Mouse (Mus musculus) layer of hippocampus, adult 18-20 months (tissue): ENCODE results near the gene Cramp1l. TPM values are rescaled to one million over a fixed set of nuclear protein-coding genes. Genes with fewer than 3 reads are reported as not detected.

Experiments used
- DNase-seq, 2 experiments: peaks; one replicate each; pipeline ENCODE4 v3.0.0; 2022; ENCODE audit warnings: low spot score in 2 of 2
- long read RNA-seq: library from polyadenylated mRNA; stranded (forward); transcript quantifications from one replicate; pipeline ENCODE4 v2.0.0, GENCODE M21; 2021
- total RNA-seq, 2 experiments: library from RNA; stranded (reverse); gene quantifications; 2 replicates each; pipeline ENCODE4 v1.2.3; 2021

Cramp1l gene
- 10 to 100 TPM; 27.2 to 27.8 TPM for total RNA-seq
- long read RNA-seq, full-length matches to known transcripts, result 1 of 4 reads
- long read RNA-seq, partial matches to known transcripts, result 0 of 4 reads
- long read RNA-seq, other reads (novel, unspliced or antisense), result 3 of 4 reads

DNA sequence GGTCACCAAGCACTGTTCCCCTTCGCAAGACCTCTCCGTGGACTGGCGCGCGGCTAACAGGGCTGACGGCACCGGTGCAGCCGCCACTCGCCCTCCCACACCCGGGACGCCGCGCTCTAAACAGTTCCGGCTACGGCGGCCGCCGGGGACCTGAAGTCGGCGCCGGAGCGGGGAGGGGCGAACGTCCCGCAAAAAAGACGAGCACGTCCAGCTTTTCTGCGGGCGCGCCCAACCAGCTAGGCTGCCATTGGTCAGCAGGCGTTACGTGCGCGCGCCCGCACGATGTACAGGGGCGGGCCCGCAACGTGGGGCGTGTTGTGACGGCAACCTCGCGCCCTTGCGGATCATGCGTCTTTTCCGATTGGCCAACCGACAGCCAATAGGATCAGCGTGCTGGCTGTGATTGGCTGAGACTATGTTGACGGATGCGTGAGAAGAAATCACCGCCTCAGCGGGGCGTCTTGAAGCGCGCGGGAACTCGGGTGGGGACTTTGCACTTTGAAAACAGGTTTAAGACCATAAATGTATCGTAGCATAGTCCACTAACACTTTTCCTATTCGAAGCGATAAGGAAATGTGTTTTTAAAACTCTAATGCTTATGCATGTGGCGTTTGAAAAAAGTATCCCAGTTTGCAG lies at the start of gene Cramp1l, which contains the start of gene Ift140:
Cramp1l (minus strand) TSS at position 134 of the 637 bp plus-strand sequence.
Ift140 (plus strand) TSS at position 431 of the 637 bp plus-strand sequence.
- peak; percentile 100 for DNase-seq

DNA sequence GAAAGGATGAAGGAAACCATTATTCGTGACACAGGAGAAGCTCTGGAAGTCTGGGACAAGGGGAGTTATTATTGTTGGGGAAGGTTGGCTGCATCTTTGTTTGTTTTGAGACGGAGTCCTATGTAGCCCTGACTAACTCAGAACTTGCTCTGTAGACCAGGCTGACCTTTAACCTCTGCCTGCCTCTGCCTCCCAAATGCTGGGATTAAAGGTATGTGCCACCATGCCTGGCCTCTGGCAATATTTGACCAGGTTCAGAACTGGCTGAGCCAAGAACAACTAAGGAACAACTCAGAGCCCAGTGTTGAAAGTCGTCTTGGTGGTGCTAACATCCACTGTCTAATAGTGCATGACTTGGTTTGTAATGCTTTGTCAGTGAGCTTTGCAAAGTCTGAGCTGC lies 49.6 kb upstream of the Cramp1l start:
- no peak for DNase-seq

DNA sequence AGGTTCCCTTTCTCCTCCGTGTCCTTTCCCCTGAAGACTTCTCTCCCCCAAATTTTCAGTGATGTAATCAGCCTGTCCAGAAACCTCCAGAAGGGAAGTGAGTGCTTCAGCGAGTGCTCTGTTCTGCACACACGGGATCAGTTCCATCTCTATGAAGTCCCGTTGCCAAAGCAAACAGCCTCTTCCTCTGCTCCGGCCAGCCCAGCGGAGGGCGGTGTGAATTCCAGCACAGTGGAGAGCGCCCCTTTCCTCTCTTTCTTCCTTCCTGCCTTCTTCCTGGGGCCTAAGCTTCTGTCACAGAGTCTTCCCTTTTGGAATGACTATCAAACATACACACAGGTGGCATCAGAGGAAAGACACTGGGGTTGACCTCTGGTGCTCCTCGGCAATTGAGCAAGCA lies 48.8 kb upstream of the Cramp1l start:
- DNase-seq, result no peak

DNA sequence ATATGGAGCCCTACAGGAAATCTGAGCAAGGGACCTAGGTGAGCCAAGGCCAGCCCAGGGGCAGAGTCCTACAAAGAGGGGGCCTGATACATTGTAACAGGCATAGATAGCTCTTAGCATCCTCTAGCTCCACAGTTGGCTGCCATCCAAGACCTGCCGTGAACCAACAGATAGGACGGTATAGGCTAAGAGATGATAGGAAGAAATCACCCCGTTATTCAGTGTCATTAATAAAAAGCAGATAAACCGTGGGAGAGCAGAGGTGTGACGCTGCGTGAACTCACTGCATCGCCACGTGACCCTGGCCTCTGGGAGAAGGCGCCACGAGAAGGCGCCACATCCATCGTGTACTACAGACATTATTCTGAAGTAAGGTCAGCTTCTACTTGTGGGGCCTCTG lies 48.3 kb upstream of the Cramp1l start:
- no peak for DNase-seq

DNA sequence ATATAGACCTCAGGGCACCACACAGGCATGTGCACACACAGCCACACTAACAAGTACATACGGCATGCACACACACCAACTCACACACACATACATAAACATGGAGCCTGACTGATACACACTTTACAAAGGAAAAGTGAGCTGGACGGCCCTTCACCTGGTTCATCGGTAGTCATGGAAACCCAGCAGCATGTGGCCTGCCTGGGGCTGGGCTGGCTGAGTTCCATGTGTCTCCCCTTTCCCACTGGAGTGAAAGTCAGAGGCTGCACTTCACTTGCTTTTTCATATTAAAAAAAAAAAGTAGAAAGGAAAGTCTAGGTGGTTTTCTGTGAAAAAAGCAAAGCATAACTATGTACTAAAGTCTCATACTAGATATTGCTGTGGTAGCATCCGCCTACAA lies 47.7 kb upstream of the Cramp1l start:
- no peak for DNase-seq

DNA sequence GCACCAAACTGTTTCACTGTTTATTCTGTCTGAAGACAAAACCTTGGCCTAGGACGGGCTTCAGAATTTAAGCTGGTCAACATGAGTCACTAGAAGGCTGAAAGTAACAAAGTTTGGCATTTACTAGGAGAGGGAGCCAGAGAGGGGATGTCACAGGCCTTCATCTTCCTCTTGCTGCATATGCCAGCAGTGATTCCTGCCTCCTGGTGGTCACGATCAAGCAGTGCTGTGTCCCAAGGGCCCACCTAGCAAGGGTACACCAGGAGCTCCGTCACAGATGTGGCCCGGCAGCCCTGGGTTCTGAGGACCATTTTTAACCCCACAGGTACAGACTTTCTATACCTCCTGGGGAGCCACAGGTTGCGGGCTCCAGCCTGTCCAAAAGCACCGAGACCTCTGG lies 41.5 kb upstream of the Cramp1l start:
- no peak for DNase-seq

DNA sequence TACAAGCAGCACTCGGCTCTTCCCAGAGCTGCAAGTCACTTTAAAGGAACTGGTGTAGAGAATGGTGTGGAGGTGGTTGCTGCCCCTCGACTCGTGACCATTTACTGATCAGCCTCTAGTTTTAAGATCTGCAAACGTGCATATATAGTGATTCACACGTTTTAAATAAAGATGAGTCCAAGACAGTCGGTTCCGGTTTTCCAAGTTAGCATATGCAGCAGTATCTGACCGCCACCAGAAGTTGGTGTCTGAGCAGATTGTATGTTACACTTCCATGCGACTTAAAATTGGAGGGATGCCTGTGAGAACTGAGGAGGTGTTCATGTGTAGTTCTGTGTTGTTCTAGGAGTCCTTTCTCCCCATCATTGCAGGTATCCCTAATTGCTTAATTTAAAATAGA lies 37.7 kb upstream of the Cramp1l start:
- peak in 1 of 2 experiments; percentile 16 for DNase-seq

DNA sequence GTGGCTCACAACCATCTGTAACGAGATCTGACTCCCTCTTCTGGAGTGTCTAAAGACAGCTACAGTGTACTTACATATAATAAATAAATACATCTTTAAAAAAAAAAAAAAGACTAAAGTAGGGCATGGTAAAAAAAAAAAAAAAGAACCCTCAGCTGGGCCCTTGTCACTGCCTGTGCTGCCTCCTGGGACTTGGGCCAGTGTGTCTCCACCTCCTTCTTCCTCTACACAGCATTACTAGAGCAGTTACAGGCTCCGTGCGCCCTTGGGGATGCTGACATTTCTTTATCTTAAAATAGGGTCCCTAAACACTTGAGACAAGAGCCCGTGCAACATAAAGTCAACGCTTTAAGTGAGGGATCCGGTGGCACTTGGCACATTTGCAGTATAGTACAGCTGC lies 31.6 kb upstream of the Cramp1l start:
- no peak for DNase-seq

DNA sequence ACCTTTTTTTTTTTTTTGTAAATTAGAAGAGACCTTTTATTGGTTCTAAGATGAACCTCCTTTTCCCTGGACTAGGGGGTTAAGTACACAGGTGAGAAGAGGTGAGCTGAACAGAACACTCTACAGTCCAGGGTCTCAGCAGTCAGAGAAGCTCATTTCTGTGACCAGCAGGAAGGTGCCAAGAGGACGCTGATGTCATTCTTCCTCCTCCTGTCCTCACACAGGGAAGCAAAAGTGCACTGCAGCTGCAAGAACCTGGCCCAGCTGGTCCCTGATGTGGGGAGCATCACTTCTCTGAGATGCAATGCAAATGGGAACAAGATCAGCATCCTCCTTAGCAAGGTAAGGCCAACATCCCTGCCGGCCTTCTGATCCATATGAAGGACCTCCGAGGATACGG lies 29.7 kb upstream of the Cramp1l start:
- no peak for DNase-seq

DNA sequence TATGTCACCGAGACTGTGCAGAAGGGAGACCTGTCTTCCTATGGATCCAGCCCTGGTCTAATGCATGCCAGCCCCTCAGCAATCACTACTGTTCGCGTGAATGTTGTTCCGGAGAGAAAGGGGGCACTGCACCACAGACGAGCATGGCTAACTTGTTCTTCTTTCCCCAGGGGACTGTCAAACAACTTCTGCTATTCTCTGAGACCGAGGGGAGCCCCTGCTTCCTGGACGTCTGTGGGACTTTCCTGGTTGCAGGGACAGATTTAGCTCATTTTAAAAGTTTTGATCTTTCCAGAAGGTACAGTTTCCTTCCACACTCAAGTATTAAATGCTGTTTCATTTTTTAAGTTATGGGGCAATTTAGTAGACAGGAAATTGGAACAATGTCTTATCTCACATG lies 29.3 kb upstream of the Cramp1l start:
- DNase-seq, result no peak

DNA sequence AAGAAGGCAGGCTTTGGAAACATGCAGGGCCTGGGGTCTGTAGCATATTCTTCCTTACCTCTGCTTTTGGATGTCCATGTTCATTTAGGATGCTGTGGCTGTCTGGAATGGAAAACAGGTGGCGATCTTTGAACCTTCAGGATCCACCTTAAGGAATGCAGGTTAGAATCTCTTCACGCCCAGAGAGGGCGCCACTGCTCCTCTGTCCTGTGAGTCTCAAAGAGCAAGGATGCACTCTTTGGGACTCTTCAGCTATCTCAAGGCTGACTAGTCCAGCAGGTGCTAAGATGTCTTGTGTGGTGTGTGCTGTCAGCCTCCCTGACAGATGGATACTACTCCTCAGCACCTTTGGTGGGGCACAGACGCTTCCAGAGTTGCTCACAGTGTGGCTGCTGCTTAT lies 20.6 kb upstream of the Cramp1l start:
- DNase-seq, result no peak

DNA sequence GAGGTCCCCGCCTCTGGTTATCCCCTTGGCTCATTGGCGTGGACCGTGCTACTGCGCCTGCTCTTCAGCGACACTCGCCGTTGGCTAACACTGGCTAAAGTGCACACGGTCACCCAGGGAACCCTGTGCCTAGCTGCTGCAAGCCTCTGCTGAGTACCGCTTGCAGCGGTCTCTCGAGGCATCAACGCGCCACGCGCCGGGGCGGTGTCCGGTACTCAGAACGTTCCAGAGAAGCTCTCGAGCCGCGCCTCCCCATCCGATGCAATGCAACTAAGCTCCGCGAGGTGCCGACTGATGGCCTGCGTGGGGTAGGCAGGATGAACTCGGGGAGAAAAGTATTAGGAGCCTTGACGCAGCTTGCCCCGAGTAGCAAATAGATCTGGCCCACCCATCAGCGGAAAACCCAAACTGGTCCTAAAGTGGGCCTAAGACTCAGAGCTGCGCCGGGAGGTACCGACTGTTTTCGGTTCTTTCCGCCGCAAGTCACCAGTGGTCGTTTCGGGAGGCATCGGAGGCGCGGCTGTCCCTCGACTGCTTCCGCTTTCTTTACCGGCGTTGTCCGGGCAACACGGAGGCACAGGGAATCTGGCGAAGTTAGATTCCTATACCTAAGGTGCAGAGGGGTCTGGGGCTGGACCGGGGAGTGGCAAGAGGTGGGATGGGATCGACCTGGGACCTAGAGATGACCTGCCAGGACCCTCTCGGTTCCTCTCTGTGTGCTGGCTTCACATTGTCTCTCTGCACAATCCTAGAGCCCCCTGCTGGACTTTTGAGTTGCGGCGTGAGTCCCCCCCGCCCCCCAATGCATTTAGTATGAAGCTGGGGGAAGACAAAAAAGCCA lies 924 bp upstream of the Cramp1l start:
- DNase-seq, result peak in 1 of 2 experiments; percentile 67

DNA sequence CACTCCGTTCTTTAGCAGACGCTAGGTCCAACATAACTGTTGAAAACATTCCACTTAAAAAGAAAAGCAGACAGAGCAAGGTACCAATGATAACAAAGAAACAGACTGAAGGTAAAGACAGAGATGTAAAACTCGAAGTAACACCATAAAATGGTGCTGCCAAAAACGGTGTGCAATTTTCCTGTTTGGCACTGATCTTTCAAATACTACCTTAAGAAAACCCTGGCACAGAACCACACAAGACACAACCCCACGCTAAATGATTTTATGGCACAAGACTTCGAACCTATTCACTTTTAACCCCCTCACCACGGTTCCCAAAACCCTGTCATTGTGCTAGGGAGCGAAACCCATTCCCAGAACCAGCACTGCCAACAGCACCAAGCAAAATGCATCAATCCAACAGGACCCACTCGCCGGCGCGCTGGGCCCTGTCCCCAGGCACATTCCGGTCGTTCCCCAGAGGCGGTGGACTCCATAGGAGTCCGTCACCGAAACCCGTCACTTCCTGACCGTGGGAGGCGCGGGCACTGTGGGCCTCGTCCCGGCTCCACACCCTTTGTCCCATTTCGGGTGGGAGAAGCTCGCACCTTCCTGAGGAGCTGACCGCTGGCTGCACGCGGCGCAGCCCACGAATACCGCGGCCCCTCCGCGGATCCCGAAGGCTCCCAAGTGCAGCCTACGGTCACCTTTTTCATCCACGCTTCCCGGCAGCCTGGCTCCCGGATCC lies 582 bp downstream of the Cramp1l start:
- peak; percentile 26 to 35 for DNase-seq

DNA sequence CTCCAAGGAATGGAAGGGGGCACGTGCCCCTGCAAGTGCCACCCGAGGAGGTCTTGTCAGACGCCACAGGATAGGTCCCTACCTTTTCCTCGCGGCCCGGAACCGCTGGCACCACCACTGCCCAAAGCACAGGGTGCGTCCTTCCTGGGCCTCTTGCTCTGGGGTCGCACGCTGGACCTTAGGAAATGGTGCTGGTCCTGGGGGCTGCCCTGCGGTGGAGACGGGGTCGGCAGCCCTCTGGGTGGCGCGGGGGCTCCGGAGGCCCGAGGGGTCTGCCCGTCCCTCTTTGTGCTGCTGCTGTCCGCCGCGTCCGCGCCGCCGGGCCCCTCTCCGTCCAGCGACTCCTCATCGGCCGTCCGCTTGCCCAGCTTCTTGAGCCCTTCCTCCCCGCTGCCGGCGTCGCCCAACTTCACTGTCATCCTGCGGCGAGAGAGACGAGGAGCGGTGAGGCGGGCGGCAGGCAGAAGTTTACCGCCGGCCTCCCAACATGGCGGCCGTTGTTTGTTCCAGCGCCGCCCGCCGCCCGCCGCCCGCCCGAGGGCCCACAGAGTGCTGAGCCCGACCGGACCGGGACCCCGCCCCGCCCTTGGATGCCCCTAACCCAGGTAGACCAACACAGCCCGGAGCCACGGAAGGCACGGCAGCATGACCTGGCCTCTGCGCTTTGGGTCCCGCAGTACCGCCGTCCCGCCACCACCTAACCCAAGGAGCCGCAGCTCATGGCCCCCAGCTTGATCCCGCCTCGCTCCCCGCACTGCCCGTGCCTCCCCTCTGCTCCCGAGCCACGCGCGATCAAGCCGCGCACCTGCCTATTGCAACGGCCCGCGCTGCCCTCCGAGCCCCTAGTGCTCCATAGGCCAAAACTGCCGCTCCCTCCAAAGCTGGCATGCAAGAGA lies 1.7 kb downstream of the Cramp1l start:
- DNase-seq, result no peak

DNA sequence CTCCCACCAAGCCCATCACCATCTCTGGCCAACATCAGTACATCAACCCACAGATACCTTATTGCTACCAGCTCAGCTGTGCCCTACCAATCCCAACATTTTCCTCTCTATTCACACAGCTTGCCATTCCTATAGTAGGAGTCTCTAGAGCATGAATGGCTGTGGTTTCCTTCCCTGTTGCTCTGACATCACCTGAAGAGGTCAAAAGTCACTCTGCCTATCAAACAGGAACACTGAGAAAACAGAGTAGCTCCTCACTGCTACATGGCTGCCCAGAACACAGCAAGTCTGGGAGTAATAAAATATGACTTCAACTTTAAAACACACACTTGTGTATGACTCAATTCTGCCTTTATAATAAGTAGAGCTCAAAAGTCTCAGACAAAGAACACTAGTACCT lies 8.1 kb downstream of the Cramp1l start:
- DNase-seq, result no peak

DNA sequence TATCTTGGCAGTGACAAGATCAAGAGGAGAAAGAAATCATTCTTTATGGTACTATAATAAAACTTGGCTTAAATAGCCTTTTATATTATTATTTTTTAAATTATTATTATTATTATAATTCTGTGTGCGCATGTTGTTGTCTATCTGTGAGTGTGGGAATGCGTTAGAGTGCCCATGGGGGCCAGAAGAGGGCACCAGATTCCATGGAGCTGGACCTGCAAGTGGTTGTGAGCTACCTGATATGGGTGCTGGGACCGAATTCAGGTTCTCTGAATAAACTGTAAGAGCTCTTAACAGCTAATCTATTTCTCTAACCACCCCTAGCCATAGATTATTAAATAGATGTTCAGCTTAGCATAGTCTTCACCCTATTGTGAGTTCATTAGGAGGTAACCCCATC lies 10.5 kb downstream of the Cramp1l start:
- DNase-seq, result no peak

DNA sequence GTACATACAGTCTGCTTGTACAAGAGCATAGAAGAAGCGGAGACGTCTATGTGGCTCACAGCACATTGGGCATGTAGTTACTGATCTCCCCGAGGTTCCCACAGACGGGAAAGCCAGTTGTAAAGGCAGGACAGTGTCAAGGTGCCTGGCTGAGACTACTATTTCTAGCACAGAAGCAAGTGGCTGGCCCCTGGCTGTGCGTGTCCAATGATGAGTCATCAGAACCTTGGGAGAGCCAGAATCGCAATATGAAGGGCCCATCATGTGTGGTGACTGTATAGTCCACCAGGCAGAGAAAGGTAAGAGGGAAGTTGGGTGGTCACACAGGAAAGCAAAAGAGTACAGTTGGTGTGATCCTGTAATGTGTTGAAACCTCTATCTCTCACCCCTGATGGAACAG lies 20.9 kb downstream of the Cramp1l start:
- DNase-seq, result no peak

DNA sequence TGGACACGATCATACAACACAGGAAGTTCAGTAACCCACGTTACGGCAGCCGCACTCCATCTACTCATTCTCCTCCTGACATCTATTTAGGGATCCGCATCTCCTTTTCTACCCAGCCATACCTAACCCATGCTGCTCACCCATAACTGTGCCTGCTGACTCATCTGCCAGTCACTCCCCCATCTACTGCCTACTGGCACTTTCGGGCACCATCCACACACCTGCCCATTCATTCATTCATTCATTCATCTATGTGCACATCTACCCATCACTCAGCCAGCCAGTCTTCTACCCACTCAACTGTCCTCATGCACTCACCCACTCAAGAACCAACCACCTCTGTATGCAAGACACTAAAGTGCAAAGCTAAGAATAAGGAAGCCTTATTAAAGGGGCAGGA lies 28.4 kb downstream of the Cramp1l start:
- DNase-seq, result peak in 1 of 2 experiments; percentile 11

DNA sequence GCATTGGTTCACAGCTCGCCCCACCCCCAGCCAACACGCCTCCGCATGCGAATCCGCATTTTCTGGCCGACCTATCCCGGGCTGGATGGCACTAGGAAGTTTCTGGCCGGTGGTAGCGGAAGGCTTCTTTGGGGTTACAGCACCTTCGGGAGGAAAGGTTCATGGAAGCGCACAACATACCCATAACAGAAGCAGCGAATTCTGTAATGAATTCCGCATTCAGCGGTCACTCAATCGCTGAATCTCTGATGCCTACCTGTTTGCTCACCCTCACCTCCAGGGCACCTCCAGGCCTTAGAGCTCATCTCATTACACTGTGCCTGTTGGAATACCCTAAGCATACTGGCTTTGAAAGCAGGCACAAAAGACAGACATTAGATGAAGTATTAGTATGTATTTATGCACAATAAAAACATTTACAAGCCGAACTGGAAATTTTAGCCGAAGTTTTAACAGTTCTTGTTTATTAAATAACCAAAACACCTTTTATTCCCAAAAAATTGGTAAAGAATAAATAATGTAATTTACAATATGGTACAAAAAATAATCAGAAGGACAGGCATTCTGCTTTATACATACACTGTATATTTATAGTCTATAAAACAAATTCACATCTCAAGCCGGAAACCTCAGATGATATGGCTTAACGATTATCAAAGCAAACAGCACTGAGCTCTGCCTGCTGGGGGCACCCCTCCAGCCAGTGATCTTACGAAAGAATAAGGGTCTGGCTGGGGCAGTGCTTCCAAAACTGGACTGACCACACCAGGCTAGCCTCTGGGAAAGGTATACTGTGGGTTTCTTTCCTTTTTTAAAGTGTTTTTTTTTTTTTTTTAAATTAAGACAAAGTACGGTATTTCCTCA lies 54.5 kb downstream of the Cramp1l start:
- DNase-seq, result no peak
